Mouse (Mus musculus): ENCODE results near the gene Wtap.
"Not testable (repeated sequence)": the region's sequence is repeated elsewhere in the genome, so short reads cannot be mapped to it uniquely, and the experiment has no call there.

Gene Wtap

GRCm38 (mm10) chr17:12963476-12963875, 30.5 kb downstream of the Wtap start:
- DNase-seq (ENCODE audit: low read depth, low spot score), result no peak

GRCm38 (mm10) chr17:12960331-12960873, 33.6 kb downstream of the Wtap start, which contains the start of gene Acat2:
TSS of gene Acat2 (minus strand) at chr17:12960747.
- DNase-seq (ENCODE audit: low read depth, low spot score), result peak; percentile 91

GRCm38 (mm10) chr17:12959377-12959776, 34.6 kb downstream of the Wtap start:
- not testable (repeated sequence) for DNase-seq (ENCODE audit: low read depth, low spot score)

GRCm38 (mm10) chr17:12956664-12957063, 37.3 kb downstream of the Wtap start:
- no peak for DNase-seq (ENCODE audit: low read depth, low spot score)

GRCm38 (mm10) chr17:12949669-12950068, 44.3 kb downstream of the Wtap start:
- DNase-seq (ENCODE audit: low read depth, low spot score), result no peak

GRCm38 (mm10) chr17:12942459-12943162, 51.4 kb downstream of the Wtap start:
- no peak for DNase-seq (ENCODE audit: low read depth, low spot score)

- no peak for DNase-seq (ENCODE audit: low read depth, low spot score)
These were observed 52.3 kb downstream of the Wtap start for GRCm38 (mm10) chr17:12941543-12942260.

GRCm38 (mm10) chr17:12940151-12940805, 53.7 kb downstream of the Wtap start, which contains the start of gene Acat3:
TSS of gene Acat3 (minus strand) at chr17:12940600.
- DNase-seq (ENCODE audit: low read depth, low spot score), result no peak

- DNase-seq (ENCODE audit: low read depth, low spot score), result not testable (repeated sequence)
These were observed 54.4 kb downstream of the Wtap start for GRCm38 (mm10) chr17:12939377-12940148.

GRCm38 (mm10) chr17:12938077-12938476, 55.9 kb downstream of the Wtap start:
- DNase-seq (ENCODE audit: low read depth, low spot score), result peak; percentile 1

- no peak for DNase-seq (ENCODE audit: low read depth, low spot score)
These were observed 56.5 kb downstream of the Wtap start for GRCm38 (mm10) chr17:12937412-12937970.

GRCm38 (mm10) chr17:12935719-12936118, 58.2 kb downstream of the Wtap start:
- no peak for DNase-seq (ENCODE audit: low read depth, low spot score)

- not testable (repeated sequence) for DNase-seq (ENCODE audit: low read depth, low spot score)
These were observed 62.4 kb downstream of the Wtap start for GRCm38 (mm10) chr17:12931576-12931975.

- DNase-seq (ENCODE audit: low read depth, low spot score), result no peak
These were observed 68.2 kb downstream of the Wtap start for GRCm38 (mm10) chr17:12925703-12926180.

GRCm38 (mm10) chr17:12925001-12925400, 69.0 kb downstream of the Wtap start:
- no peak for DNase-seq (ENCODE audit: low read depth, low spot score)

GRCm38 (mm10) chr17:12921073-12921472, 72.9 kb downstream of the Wtap start:
- no peak for DNase-seq (ENCODE audit: low read depth, low spot score)

All from brain, embryonic 18.5 days (tissue).